23 mouse cellular contexts compared by ENCODE assay signal in the genomic region with DNA sequence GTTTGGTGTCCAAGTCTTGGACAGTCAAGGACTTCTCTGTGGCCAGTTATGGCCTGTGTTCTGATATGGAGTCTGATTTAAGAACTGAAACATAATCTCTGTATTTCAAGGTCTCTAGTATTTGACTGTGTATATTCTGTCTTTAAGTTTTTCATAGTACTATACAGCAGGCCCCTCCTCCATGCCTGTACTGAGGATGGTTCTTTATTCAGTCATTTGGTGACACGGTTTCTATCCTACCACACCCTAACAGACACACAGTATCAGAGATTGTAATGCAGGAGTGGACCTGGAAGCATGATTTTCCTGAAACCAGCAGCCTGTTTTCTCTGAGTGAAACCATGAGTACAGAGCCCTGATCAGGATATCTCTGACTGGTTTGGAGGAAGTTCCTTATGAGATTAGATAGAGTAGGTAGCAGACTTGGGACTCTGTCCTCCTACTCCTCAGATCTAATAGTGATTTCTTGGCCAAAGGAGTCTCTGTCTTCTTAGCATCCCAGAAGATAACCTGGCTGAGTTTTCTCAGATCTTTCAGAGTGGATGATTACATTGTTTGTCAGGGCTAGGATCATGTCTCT. TPM values are rescaled to one million over a fixed set of nuclear protein-coding genes. Genes with fewer than 3 reads are reported as not detected.
DNase-seq lines count a peak whose midpoint lies in the region; ATAC-seq and TF ChIP-seq lines count a peak whose summit lies in the region.
"Had no signal": no experiment of that assay in that cellular context is flagged by ENCODE, and none has a peak within 500 bp of the region (broad histone marks: within the 10 kb centered on the region; RNA-seq: fewer than 3 reads in every experiment).

No protein-coding gene starts in this region.

- H3K27ac ChIP-seq in gastrocnemius, adult 2 months: peak overlapping the region; percentile 85
- H3K27ac ChIP-seq in layer of hippocampus, adult 2 months: peak overlapping the region; percentile 25; the same call in 1 of the 2 replicates
- peak overlapping the region; percentile 34 for H3K27ac ChIP-seq in intestine, embryonic 16.5 days (ENCODE audit: low read length)
- H3K27ac ChIP-seq in hindbrain, embryonic 16.5 days (ENCODE audit: low read depth, low read length): no peak overlapping the region
- H3K27ac ChIP-seq: embryonic facial prominence, embryonic 13.5 days; hindbrain, embryonic 10.5 days; hindbrain, embryonic 15.5 days; limb, embryonic 13.5 days; liver, embryonic 15.5 days had no signal

- H3K4me3 ChIP-seq in gastrocnemius, adult 2 months: no peak overlapping the region
- H3K4me3 ChIP-seq in layer of hippocampus, adult 2 months: no peak overlapping the region
- H3K4me3 ChIP-seq in intestine, embryonic 16.5 days (ENCODE audit: low read length): no peak overlapping the region
- H3K4me3 ChIP-seq in hindbrain, embryonic 16.5 days (ENCODE audit: low read length): no peak overlapping the region
- H3K4me3 ChIP-seq: embryonic facial prominence, embryonic 13.5 days; hindbrain, embryonic 10.5 days; hindbrain, embryonic 15.5 days; limb, embryonic 13.5 days; liver, embryonic 15.5 days had no signal

- no peaks in the 10 kb centered on the region for H3K36me3 ChIP-seq in intestine, embryonic 16.5 days (ENCODE audit: control insufficient read depth, insufficient read depth, low read length)
- H3K36me3 ChIP-seq in hindbrain, embryonic 16.5 days (ENCODE audit: control insufficient read depth, insufficient read depth, low read length): no peaks in the 10 kb centered on the region
- H3K36me3 ChIP-seq: embryonic facial prominence, embryonic 13.5 days; hindbrain, embryonic 10.5 days; hindbrain, embryonic 15.5 days; limb, embryonic 13.5 days; liver, embryonic 15.5 days had no signal

- no peak overlapping the region for H3K4me2 ChIP-seq in intestine, embryonic 16.5 days (ENCODE audit: low read depth, low read length)
- H3K4me2 ChIP-seq in hindbrain, embryonic 16.5 days (ENCODE audit: low read length): no peak overlapping the region
- H3K4me2 ChIP-seq: embryonic facial prominence, embryonic 13.5 days; hindbrain, embryonic 15.5 days; limb, embryonic 13.5 days; liver, embryonic 15.5 days; lung, embryonic 14.5 days; midbrain, embryonic 11.5 days had no signal

- intact Hi-C loops in gastrocnemius, adult 2 months (cut with DNase I): no loop called here

- DNase-seq in gastrocnemius, adult 2 months: no peak
- no peak for DNase-seq in gastrocnemius, postnatal 25 days
- no peak for DNase-seq in layer of hippocampus, adult 2 months (ENCODE audit: low spot score in 2 of 2)
- no peak for DNase-seq in layer of hippocampus, postnatal 10 days (ENCODE audit: low spot score in 2 of 2)
- DNase-seq in urinary bladder, adult 18-20 months (ENCODE audit: low spot score in 2 of 2): no peak
- DNase-seq: adrenal gland, adult 8-10 months; cerebellum, adult 11-12 months; cerebellum, postnatal 10 days; heart, postnatal 14 days; lung, embryonic 14.5 days; lung, postnatal 14 days; right cerebral cortex, adult 18-20 months had no signal

- WGBS in intestine, embryonic 16.5 days: 69% methylated on average over 1 of the region's 1 CpGs
- 86% methylated on average over 1 of the region's 1 CpGs for WGBS in hindbrain, embryonic 16.5 days

- peaks cover 14% of the 10 kb centered on the region for H3K4me1 ChIP-seq in intestine, embryonic 16.5 days (ENCODE audit: control insufficient read depth, insufficient read depth, low read length)
- H3K4me1 ChIP-seq in hindbrain, embryonic 16.5 days (ENCODE audit: control insufficient read depth, insufficient read depth, low read depth, low read length): no peaks in the 10 kb centered on the region
- H3K4me1 ChIP-seq: embryonic facial prominence, embryonic 13.5 days; hindbrain, embryonic 10.5 days; hindbrain, embryonic 15.5 days; limb, embryonic 13.5 days had no signal

- TF ChIP-seq CTCF in gastrocnemius, adult 2 months (IDR thresholded peaks at IDR 0.05): no peak
- TF ChIP-seq CTCF in layer of hippocampus, adult 2 months (conservative IDR thresholded peaks at IDR 0.05): no peak

- ATAC-seq in intestine, embryonic 16.5 days: peak; percentile 72
- ATAC-seq in hindbrain, embryonic 16.5 days: no peak
- ATAC-seq: forebrain, embryonic 16.5 days; midbrain, embryonic 16.5 days had no signal

- no peaks in the 10 kb centered on the region for H3K9me3 ChIP-seq in intestine, embryonic 16.5 days (ENCODE audit: control insufficient read depth, low read length)
- no peaks in the 10 kb centered on the region for H3K9me3 ChIP-seq in hindbrain, embryonic 16.5 days (ENCODE audit: control insufficient read depth, low read length)
- H3K9me3 ChIP-seq: embryonic facial prominence, embryonic 13.5 days; hindbrain, embryonic 10.5 days; hindbrain, embryonic 15.5 days; limb, embryonic 13.5 days; liver, embryonic 15.5 days had no signal

- no peak overlapping the region for H3K9ac ChIP-seq in intestine, embryonic 16.5 days (ENCODE audit: low read depth, low read length)
- H3K9ac ChIP-seq in hindbrain, embryonic 16.5 days (ENCODE audit: low read depth, low read length): no peak overlapping the region
- H3K9ac ChIP-seq: embryonic facial prominence, embryonic 13.5 days; hindbrain, embryonic 15.5 days; limb, embryonic 13.5 days; liver, embryonic 15.5 days; lung, embryonic 14.5 days had no signal

- no peaks in the 10 kb centered on the region for H3K27me3 ChIP-seq in intestine, embryonic 16.5 days (replicated peaks; ENCODE audit: control insufficient read depth, insufficient read depth, low read length)
- no peaks in the 10 kb centered on the region for H3K27me3 ChIP-seq in hindbrain, embryonic 16.5 days (replicated peaks; ENCODE audit: control insufficient read depth, insufficient read depth, low read length)
- H3K27me3 ChIP-seq: CH12.LX; embryonic facial prominence, embryonic 13.5 days; hindbrain, embryonic 15.5 days; limb, embryonic 13.5 days; liver, embryonic 15.5 days had no signal

RNA-seq across cellular contexts. Expression of a gene that starts 54.9 kb away (rescaled TPM):
- total RNA-seq in gastrocnemius, adult 2 months (2021): 10 to 100 TPM; 32.8 to 49.3 TPM
- total RNA-seq in gastrocnemius, postnatal 25 days (2021): 10 to 100 TPM; 43.0 to 50.7 TPM
- total RNA-seq in layer of hippocampus, adult 2 months (2021): 10 to 100 TPM; 25.5 to 26.5 TPM
- 10 to 100 TPM; 26.5 to 28.1 TPM for total RNA-seq in layer of hippocampus, postnatal 10 days (2021)
- polyA plus RNA-seq in intestine, embryonic 16.5 days (2015; fragmentation: Nextera tagmentation; extraction: Ambion mirVana): 56.2 and 59.3 TPM in 2 replicates
- polyA plus RNA-seq in hindbrain, embryonic 16.5 days (2015; fragmentation: Nextera tagmentation; extraction: Ambion mirVana): 29.8 and 36.5 TPM in 2 replicates
- total RNA-seq: CH12.LX had no signal
